Mouse (Mus musculus): ENCODE results near the gene Garem2.

Gene Garem2

DNA sequence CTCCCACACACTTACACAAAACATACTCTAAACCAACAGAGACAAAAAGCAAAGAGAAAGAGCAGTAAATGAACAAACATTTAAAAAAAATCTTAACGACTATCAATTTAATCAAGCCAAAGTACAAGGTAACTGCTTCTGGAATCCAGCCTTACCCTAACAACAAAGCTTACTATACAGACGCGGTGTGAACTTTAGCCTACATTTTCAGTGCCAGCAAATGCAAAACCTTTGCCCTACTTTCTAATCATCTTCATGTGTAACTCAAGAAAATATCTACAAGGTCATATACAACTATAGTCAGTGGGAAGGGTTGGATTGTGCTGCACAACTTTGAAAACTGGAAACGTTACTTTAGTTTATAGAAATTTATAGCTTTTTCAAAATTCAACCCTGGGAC, 47.0 kb downstream of the Garem2 start:
- in situ Hi-C loops (cut with MboI, MseI), result loop anchor here in 1 of 2 experiments (5.0 kb wide), 1 partner anchor 85 kb away; no protein-coding TSS in a partner anchor

DNA sequence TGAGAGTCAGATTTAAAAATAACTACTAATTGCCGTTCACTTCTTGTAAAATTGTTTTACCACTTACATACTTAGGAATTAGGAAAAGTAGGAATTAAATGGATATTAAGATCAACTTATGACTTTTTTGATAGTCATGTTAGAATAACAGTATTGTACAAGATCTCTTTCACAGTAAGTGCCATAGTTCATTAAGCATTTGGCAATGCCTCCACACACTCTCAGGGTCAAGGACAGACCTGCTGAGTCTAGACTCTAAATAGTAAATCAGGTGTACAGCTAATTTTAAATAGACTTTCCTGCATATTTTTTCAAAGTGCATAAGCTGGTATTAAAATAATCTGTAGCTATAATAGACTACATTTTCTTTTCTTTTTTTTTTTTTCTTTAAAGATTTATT, 47.5 kb downstream of the Garem2 start:
- in situ Hi-C loops (cut with MboI, MseI), result loop anchor here in 1 of 2 experiments (5.0 kb wide), 1 partner anchor 85 kb away; no protein-coding TSS in a partner anchor

DNA sequence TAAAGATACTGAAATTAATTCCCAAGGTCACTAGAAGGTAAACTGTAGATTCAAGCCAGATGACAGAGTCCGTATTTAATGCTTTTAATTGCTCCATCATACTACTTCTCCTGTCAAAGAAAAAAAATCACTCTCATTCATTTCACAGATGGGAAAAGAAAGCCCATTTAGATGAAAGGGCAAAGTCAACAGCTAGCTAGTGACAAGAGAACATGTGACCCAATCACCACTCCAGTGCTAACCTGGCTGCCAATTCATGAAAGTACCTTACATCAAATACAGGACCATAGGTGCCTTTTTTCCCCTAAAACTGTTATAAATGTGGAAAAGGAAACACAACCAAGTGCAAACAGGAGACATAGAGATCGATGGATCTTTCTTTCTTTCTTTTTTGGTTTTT, 48.3 kb downstream of the Garem2 start:
- in situ Hi-C loops (cut with MboI, MseI), result loop anchor here in 1 of 2 experiments (5.0 kb wide), 1 partner anchor 84 kb away; no protein-coding TSS in a partner anchor

DNA sequence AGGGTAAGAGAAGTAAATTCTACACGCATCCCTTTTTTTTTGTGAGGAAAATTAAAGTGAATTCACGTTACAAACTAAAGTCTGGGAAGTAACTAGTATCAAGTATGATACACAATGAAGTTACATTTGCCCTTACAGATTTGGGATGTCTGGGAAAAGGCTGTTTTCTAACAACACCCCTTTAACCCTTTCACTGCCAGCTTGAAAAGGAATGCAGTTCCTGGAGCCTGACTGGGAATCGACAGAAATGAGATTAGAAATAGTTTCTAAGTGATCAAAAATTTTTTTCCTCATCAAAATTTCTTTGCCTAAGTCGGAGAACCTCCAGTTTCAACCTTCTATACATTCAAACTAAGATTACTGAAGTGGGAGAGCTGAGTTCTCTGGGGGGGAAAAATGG, 49.1 kb downstream of the Garem2 start:
- in situ Hi-C loops (cut with MboI, MseI), result loop anchor here in 1 of 2 experiments (5.0 kb wide), 1 partner anchor 83 kb away; no protein-coding TSS in a partner anchor

DNA sequence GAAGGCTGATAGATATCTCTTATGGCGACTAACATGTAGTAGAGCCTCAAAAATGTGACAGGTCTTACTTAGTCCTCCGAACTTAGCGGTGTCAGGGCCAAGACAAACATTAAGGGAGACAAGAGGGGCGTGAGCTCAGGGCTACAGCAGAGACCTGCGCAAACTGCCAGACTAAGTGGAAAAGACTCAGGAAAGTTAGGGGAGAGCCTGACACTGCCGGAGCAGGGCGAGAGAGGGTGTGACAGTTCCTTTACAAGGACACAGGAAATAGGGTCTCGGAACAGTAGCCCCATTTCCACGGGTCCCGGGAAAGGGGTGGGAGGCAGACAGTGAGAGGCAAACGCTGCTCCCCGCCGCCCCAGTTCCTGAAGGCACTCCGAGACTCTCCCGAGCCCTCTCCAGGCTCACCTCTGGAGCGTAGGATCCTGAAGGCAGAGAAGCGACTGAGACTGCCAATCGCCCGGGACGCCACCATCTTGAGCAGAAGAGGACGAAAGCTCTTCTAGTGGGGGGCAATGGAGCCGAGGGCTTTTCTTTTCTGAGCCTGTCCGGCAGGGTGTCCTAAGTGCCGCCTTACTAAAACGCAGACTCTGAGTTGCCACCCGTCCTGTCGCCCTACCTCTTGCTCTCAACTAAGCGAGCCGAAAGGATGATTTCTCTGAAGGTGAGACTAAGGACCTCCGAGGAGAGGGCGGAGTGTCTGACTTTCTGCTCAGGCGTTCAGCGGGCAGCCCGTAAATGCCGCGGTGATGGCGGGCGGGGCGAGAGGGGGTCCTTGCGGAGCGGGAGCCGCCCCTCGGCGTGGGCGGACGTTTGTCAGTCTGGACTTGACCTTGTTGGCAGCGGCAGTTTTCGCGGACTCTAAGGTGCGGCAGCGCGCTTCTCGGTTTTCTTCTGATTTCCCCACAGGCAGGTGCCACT, 49.8 kb downstream of the Garem2 start, which contains the start of the genes Hadha and Hadhb:
Hadha (minus strand) TSS at position 689 of the 921 bp plus-strand sequence.
Hadhb (plus strand) TSS at position 775 of the 921 bp plus-strand sequence.
- in situ Hi-C loops (cut with MboI, MseI), result loop anchor here in 1 of 2 experiments (5.0 kb wide), 1 partner anchor 83 kb away; no protein-coding TSS in a partner anchor

- in situ Hi-C loops (cut with MboI, MseI), result no loop called here
Measured at GRCm38 (mm10) chr5:30155395-30155792, 50.4 kb downstream of the Garem2 start.

- in situ Hi-C loops (cut with MboI, MseI), result no loop called here
Measured at GRCm38 (mm10) chr5:30155821-30156629, 51.1 kb downstream of the Garem2 start.

DNA sequence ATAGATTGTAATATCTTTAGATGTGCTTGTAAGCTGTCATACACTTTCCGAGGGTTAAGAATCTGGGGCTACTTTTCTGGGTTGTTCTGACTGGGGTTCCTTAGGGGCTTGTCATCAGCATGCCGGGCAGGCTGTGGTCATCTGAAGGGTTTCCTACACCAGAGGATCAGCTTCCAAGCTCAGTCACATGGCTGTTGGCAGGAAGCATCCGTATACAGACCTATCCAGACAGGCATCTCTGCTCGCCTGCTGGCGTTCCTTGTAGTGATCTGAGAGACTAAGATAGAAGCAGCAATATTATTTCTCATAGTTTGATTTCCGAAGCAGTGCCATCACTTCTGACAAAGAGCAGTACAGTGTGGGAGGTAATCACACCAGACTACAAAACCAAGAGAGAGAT, 54.6 kb downstream of the Garem2 start:
- in situ Hi-C loops (cut with MboI, MseI), result no loop called here

- in situ Hi-C loops (cut with MboI, MseI), result no loop called here
Measured at GRCm38 (mm10) chr5:30161836-30162235, 56.9 kb downstream of the Garem2 start.

DNA sequence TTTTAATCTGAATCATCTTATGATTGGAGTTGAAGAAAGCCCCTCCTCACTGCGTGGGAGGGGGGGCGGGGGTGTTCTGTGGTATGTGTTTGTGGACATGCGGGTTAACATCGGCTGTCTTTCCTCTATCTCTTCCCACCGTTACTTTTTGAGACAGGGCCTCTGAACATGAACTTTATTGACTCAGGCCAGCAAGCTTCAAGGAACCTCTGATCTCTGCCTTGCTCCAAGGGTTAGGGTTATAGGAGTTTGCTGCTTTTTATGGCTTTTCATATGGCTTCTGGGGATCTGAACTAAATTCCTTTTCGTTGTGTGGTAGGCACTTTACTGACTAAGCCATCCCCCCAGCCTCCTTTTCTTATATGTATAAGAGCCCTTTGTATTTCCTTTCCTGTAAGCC, 57.4 kb downstream of the Garem2 start:
- in situ Hi-C loops (cut with MboI, MseI), result no loop called here

GRCm38 (mm10) chr5:30165234-30165946, 60.4 kb downstream of the Garem2 start:
- in situ Hi-C loops (cut with MboI, MseI), result no loop called here
